Mouse (Mus musculus): ENCODE measurements around the gene Gpatch8. TPM values are rescaled to one million over a fixed set of nuclear protein-coding genes. Genes with fewer than 3 reads are reported as not detected.

Gene Gpatch8
- polyA plus RNA-seq (2014; fragmentation: Nextera tagmentation; extraction: Ambion mirVana), result 57.8 and 83.7 TPM in 2 replicates

DNA sequence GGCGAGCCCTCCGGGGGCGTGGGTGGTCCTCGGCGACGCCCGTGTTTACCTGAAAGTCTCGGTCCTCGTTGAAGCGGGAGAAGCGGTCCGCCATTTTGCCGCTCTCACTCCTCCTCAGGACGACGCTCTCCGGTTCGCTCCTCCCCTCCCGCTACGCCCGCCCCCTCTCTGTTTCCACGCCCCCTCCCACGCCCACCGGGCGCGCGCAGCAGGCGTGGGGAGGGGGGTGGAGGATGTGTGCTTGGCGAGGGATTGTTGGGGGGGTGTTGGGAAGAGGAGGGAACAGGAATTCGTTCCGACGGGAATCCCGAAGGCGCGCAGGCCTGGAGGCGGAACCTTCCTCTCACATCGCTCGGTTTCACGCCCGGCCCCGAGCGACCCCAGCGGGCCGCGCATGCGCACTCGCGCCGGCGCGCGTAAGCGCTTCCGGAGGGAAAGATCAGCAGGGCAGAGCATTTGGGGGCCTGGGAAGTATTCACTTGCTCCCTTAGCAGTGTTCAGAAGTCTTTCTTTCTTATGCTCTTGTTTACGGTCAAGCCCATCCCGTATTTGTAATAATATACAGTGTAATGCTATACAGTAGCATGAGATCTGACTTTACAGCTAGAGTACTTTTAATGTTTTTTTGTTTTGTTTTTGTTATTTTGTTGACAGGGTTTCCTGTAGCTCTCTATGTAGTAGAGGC is at the start of gene Gpatch8:
TSS of gene Gpatch8 (minus strand) at position 362 of the 685 bp plus-strand sequence.
- no peaks in the 10 kb centered on the region for H3K9me3 ChIP-seq (ENCODE audit: control insufficient read depth, low read length)

GRCm38 (mm10) chr11:102604777-102605552 is 48.8 kb upstream of the Gpatch8 start:
- Histone ChIP-seq H3K27ac (ENCODE audit: low read depth, low read length) (peak overlapping the region; percentile 88), H3K4me3 (ENCODE audit: low read depth, low read length) (peak overlapping the region; percentile 64), H3K27me3 (ENCODE audit: control insufficient read depth, insufficient read depth, low read length) (no peaks in the 10 kb centered on the region), H3K9me3 (ENCODE audit: control insufficient read depth, low read length) (no peaks in the 10 kb centered on the region), H3K4me2 (ENCODE audit: low read depth, low read length) (peak overlapping the region; percentile 82), H3K36me3 (ENCODE audit: control insufficient read depth, insufficient read depth, low read length) (no peaks in the 10 kb centered on the region), H3K4me1 (ENCODE audit: control insufficient read depth, insufficient read depth, low read length) (peaks cover 3% of the 10 kb centered on the region; the same call in 1 of the 2 replicates), H3K9ac (replicated peaks; ENCODE audit: low read depth, low read length) (peak overlapping the region; percentile 77)
- peak; percentile 42 for ATAC-seq (ENCODE audit: low read depth)
- WGBS, result under 1% methylated on average over 74 of the region's 74 CpGs

More for the DNA sequence above, at the start of gene Gpatch8:
- no peaks in the 10 kb centered on the region; the same call in 1 of the 2 replicates for H3K27me3 ChIP-seq (ENCODE audit: control insufficient read depth, insufficient read depth, low read length)
- H3K4me1 ChIP-seq (ENCODE audit: control insufficient read depth, insufficient read depth, low read length), result peaks cover 15% of the 10 kb centered on the region
- H3K4me3 ChIP-seq (ENCODE audit: low read depth, low read length), result peak within 1 kb of the TSS; percentile 99
- H3K9ac ChIP-seq (replicated peaks; ENCODE audit: low read depth, low read length), result peak within 1 kb of the TSS; percentile 94
- peak; percentile 95 for ATAC-seq (ENCODE audit: low read depth)
- peak within 1 kb of the TSS; percentile 87 for H3K4me2 ChIP-seq (ENCODE audit: low read depth, low read length)
- WGBS, result under 1% methylated on average over 38 of the region's 55 CpGs
- no peaks in the 10 kb centered on the region for H3K36me3 ChIP-seq (ENCODE audit: control insufficient read depth, insufficient read depth, low read length)
- peak within 1 kb of the TSS; percentile 97 for H3K27ac ChIP-seq (ENCODE audit: low read depth, low read length)

DNA sequence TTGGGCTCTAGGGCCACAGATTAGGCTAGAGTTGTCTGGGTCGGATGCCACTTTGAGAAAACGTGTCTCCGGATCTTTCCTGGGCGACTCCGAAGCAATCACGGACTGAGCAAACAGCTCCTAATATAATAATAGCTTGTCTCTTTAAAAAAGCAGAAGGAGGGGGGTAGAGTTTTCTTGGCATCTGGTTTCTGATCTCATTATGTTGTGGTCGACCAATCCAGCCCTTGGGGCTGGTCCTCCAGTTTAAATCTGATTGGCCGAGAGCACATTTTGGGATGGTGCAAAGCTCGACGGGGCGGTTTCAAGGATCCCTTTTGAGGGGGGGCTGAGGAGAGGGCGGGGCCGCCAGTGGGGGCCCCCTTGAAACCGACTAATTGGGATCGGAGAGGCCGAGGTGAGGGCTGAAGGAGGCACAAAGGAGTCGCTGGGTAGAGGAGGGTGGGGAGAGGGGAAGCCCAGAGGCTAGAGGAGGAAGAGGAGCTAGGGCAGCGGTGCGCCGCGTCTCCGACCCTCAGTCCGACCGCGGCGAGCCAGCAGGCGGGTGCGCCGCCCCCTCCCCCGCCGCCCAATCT is 47.9 kb upstream of the Gpatch8 start, which contains the start of gene Fzd2:
TSS of gene Fzd2 (plus strand) at position 387 of the 575 bp plus-strand sequence.
- WGBS, result under 1% methylated on average over 16 of the region's 31 CpGs
- Histone ChIP-seq H3K4me2 (ENCODE audit: low read depth, low read length) (peak within 1 kb of the TSS; percentile 82), H3K27ac (ENCODE audit: low read depth, low read length) (peak within 1 kb of the TSS; percentile 88), H3K36me3 (ENCODE audit: control insufficient read depth, insufficient read depth, low read length) (no peaks in the 10 kb centered on the region), H3K4me1 (ENCODE audit: control insufficient read depth, insufficient read depth, low read length) (peaks cover 3% of the 10 kb centered on the region; the same call in 1 of the 2 replicates), H3K4me3 (ENCODE audit: low read depth, low read length) (peak within 1 kb of the TSS; percentile 64), H3K9me3 (ENCODE audit: control insufficient read depth, low read length) (no peaks in the 10 kb centered on the region), H3K9ac (replicated peaks; ENCODE audit: low read depth, low read length) (peak within 1 kb of the TSS; percentile 77), H3K27me3 (ENCODE audit: control insufficient read depth, insufficient read depth, low read length) (no peaks in the 10 kb centered on the region)
- ATAC-seq (ENCODE audit: low read depth), result peak; percentile 93

- ATAC-seq (ENCODE audit: low read depth), result peak; percentile 65
- Histone ChIP-seq H3K4me3 (ENCODE audit: low read depth, low read length) (peak overlapping the region; percentile 64), H3K9me3 (ENCODE audit: control insufficient read depth, low read length) (no peaks in the 10 kb centered on the region), H3K27me3 (ENCODE audit: control insufficient read depth, insufficient read depth, low read length) (no peaks in the 10 kb centered on the region), H3K36me3 (ENCODE audit: control insufficient read depth, insufficient read depth, low read length) (no peaks in the 10 kb centered on the region), H3K4me1 (ENCODE audit: control insufficient read depth, insufficient read depth, low read length) (peaks cover 3% of the 10 kb centered on the region; the same call in 1 of the 2 replicates), H3K4me2 (ENCODE audit: low read depth, low read length) (peak overlapping the region; percentile 82), H3K27ac (ENCODE audit: low read depth, low read length) (peak overlapping the region; percentile 88), H3K9ac (replicated peaks; ENCODE audit: low read depth, low read length) (peak overlapping the region; percentile 54)
- WGBS, result 0% methylated on average over 10 of the region's 10 CpGs
Measured at GRCm38 (mm10) chr11:102603496-102603850, 47.3 kb upstream of the Gpatch8 start.

DNA sequence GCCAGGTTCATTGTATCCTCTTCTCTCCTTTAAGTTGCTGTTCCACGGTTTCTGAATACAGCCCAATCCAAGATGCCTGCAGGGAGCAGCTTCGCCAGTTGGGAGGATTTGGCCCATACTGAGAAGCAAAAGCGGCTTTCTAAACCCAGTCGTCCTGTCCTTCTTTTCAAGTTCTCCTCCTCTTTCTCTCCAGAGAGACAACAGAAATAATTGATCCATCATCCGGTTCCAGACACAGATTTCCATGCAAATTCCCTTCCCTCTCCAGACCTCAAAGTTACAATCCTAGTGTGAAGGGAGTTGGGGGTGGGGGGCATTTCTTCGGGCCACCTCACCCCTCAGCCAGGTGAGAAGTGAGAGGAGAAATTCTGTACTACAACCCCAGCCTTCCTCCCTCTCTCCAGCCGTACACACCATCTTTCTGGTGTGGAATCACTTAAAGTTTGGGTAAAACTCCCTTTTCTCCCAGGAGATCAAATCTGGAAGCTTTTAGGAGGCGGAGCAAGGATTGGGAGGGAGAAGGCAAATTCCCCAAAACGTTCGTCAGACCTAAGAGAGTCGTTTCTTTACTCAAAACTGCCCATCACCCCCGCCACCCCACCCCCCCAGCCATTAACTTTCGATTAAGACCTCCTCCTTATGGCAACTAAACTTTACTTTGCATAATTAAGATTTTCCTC is 46.8 kb upstream of the Gpatch8 start:
- Histone ChIP-seq H3K4me2 (ENCODE audit: low read depth, low read length) (peak overlapping the region; percentile 82), H3K27me3 (ENCODE audit: control insufficient read depth, insufficient read depth, low read length) (no peaks in the 10 kb centered on the region), H3K9ac (replicated peaks; ENCODE audit: low read depth, low read length) (peak overlapping the region; percentile 54), H3K9me3 (ENCODE audit: control insufficient read depth, low read length) (no peaks in the 10 kb centered on the region), H3K4me3 (ENCODE audit: low read depth, low read length) (peak overlapping the region; percentile 64), H3K4me1 (ENCODE audit: control insufficient read depth, insufficient read depth, low read length) (peaks cover 3% of the 10 kb centered on the region; the same call in 1 of the 2 replicates), H3K27ac (ENCODE audit: low read depth, low read length) (peak overlapping the region; percentile 88), H3K36me3 (ENCODE audit: control insufficient read depth, insufficient read depth, low read length) (no peaks in the 10 kb centered on the region)
- 2% methylated on average over 13 of the region's 13 CpGs for WGBS
- ATAC-seq (ENCODE audit: low read depth), result no peak

DNA sequence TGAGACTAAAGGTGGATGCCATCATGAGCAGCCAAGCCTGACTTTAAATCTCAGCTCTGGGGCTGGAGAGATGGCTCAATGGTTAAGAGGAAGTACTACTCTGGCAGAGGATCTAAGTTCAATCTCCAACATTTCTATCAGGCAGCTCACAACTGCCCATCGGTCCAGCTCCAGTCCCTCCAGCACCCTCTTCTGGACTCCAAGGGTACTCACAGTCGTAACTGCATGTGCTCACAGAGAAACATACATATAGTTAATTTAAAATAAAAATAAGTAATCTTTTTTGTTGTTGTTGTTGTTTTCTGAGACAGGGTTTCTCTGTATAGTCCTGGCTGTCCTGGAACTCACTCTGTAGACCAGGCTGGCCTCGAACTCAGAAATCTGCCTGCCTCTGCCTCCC is 43.7 kb upstream of the Gpatch8 start:
- Histone ChIP-seq H3K4me3 (ENCODE audit: low read depth, low read length) (no peak overlapping the region), H3K9me3 (ENCODE audit: control insufficient read depth, low read length) (no peaks in the 10 kb centered on the region), H3K4me2 (ENCODE audit: low read depth, low read length) (no peak overlapping the region), H3K27ac (ENCODE audit: low read depth, low read length) (no peak overlapping the region), H3K9ac (replicated peaks; ENCODE audit: low read depth, low read length) (no peak overlapping the region), H3K4me1 (ENCODE audit: control insufficient read depth, insufficient read depth, low read length) (no peaks in the 10 kb centered on the region), H3K36me3 (ENCODE audit: control insufficient read depth, insufficient read depth, low read length) (no peaks in the 10 kb centered on the region), H3K27me3 (ENCODE audit: control insufficient read depth, insufficient read depth, low read length) (no peaks in the 10 kb centered on the region)
- 87% methylated on average over 3 of the region's 3 CpGs for WGBS
- ATAC-seq (ENCODE audit: low read depth), result no peak

GRCm38 (mm10) chr11:102595341-102595820 is 39.2 kb upstream of the Gpatch8 start:
- Histone ChIP-seq H3K9ac (replicated peaks; ENCODE audit: low read depth, low read length) (0 out of 2 replicates have a peak overlapping the region, but pooled peaks have one; percentile 7), H3K27me3 (ENCODE audit: control insufficient read depth, insufficient read depth, low read length) (no peaks in the 10 kb centered on the region), H3K4me2 (ENCODE audit: low read depth, low read length) (no peak overlapping the region), H3K4me3 (ENCODE audit: low read depth, low read length) (no peak overlapping the region), H3K4me1 (ENCODE audit: control insufficient read depth, insufficient read depth, low read length) (no peaks in the 10 kb centered on the region), H3K27ac (ENCODE audit: low read depth, low read length) (peak overlapping the region; percentile 34; the same call in 1 of the 2 replicates), H3K36me3 (ENCODE audit: control insufficient read depth, insufficient read depth, low read length) (no peaks in the 10 kb centered on the region), H3K9me3 (ENCODE audit: control insufficient read depth, low read length) (no peaks in the 10 kb centered on the region)
- peak; percentile 68; the same call in 1 of the 2 replicates for ATAC-seq (ENCODE audit: low read depth)
- 2% methylated on average over 4 of the region's 4 CpGs for WGBS

GRCm38 (mm10) chr11:102587554-102587953 is 31.4 kb upstream of the Gpatch8 start:
- no peaks in the 10 kb centered on the region for H3K27me3 ChIP-seq (ENCODE audit: control insufficient read depth, insufficient read depth, low read length)
- ATAC-seq (ENCODE audit: low read depth), result no peak
- H3K9me3 ChIP-seq (ENCODE audit: control insufficient read depth, low read length), result no peaks in the 10 kb centered on the region
- H3K36me3 ChIP-seq (ENCODE audit: control insufficient read depth, insufficient read depth, low read length), result no peaks in the 10 kb centered on the region
- 84% methylated on average over 3 of the region's 3 CpGs for WGBS
- H3K4me2 ChIP-seq (ENCODE audit: low read depth, low read length), result no peak overlapping the region
- H3K9ac ChIP-seq (replicated peaks; ENCODE audit: low read depth, low read length), result no peak overlapping the region
- H3K4me3 ChIP-seq (ENCODE audit: low read depth, low read length), result no peak overlapping the region
- 0 out of 2 replicates have a peak, but pooled peaks cover under 1% of the 10 kb centered on the region for H3K4me1 ChIP-seq (ENCODE audit: control insufficient read depth, insufficient read depth, low read length)
- no peak overlapping the region for H3K27ac ChIP-seq (ENCODE audit: low read depth, low read length)
